Mouse (Mus musculus) large intestine, adult 2 months (tissue): ENCODE results near the gene Gm9913. TPM values are rescaled to one million over a fixed set of nuclear protein-coding genes. Genes with fewer than 3 reads are reported as not detected.

Source experiments
- DNase-seq: peaks from one replicate; pipeline ENCODE4 v3.0.0-alpha.2; 2012; ENCODE audit warnings: low read depth, low spot score
- WGBS: fragments of 180-500 bp; shearing (Covaris S2); methylation state at CpG from one replicate; pipeline ENCODE4 v1.1.7; 2018; 5-methylcytosine and 5-hydroxymethylcytosine counted together
- polyA plus RNA-seq: library from polyadenylated mRNA; depleted of rRNA; stranded (reverse); fragments of >200 nt; gene quantifications from 2 replicates; pipeline ENCODE4 v1.2.3, GENCODE M21; 2012; rRNA removed

Gm9913 gene
- polyA plus RNA-seq, 1 experiment, result 0.09 TPM

DNA sequence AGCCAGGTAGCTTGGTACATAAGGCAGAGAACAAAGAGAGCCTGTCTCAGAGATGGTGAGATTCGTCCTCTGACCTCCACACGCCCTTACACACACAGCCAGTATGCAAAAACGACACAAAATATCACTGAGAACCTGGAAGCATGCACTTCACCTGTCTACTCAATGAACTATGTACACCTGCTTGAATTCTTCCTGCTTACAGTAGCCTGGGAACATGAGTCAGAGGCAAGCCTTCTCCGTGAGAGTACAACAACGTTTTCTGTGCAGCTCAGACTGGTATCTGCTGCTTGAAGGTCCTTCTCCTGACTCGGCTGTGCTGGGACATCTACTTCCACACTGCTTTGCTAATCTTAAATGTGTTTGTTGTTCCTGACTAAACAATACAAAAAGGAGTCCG is 36.6 kb downstream of the Gm9913 start:
- no peak for DNase-seq
- 48% methylated on average over 7 of the region's 7 CpGs for WGBS

- DNase-seq, result no peak
- 53% methylated on average over 1 of the region's 1 CpGs for WGBS
Observed at GRCm38 (mm10) chr2:125543646-125544045, 38.8 kb downstream of the Gm9913 start.

DNA sequence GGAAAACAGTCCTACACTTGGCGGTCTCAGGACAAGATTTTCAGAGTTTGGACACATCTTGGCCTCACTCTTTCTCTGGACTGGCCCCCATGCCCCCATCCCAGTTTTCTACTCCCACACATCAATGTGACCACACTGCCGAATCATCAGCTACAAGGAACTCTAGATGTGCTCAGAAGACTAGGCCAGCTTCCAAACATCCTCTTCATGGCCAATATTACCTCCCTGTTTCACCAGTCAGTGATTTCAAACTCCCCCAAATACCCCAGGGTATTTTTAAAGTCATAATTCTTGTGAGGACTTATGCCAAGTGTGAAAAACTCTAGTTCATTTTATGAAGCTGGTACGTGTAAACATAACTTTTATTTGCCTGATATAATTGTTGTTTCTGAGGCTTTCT is 40.1 kb downstream of the Gm9913 start:
- 74% methylated on average over 3 of the region's 3 CpGs for WGBS
- DNase-seq, result no peak

DNA sequence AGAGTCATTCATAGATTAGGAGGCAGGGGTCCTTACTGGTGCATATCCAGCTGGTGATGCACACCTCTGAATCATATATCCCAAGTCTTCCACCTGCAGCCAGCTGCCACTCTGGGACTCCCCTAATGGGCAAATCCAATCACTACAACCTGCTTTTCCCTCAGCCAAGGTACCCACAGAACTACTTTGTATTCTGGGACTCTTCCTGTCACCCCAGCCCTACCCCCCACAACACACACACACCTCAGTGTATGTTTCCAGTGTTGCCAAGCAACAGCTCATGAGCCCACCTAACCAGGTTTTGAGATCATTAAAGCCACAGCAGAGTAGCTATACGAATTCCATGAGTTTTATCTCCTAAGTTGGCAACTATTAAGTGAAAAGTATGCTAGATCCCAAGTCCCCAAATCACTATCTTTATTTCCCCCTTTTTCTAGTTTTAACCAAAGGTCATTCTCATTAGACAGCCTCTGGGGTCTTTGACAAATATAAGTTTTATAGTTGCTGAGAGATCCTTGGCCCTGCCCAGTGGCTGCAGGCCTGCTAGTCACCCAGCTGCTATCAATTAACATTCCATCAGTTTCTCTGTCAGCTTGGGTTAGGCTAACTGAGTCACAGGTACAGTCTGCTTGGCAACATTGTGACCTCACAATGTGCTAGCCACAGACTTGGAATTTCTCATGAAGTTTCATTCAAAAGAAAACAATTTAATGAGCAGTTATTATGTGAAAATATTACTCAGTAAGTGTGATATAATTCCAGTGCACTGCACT is 44.1 kb downstream of the Gm9913 start:
- WGBS, result 62% methylated on average over 1 of the region's 1 CpGs
- no peak for DNase-seq

- 77% methylated on average over 6 of the region's 6 CpGs for WGBS
- no peak for DNase-seq
Observed at GRCm38 (mm10) chr2:125555830-125556229, 50.9 kb downstream of the Gm9913 start.

Other genes with a start within 250 kb of the Gm9913 start
- gene Fbn1, start 2.9 kb downstream of the Gm9913 start, polyA plus RNA-seq, result 4.2 and 9.3 TPM in 2 replicates
- gene Cep152, start 120.0 kb downstream of the Gm9913 start, polyA plus RNA-seq, result 1.3 and 2.2 TPM in 2 replicates
- 5.4 and 5.6 TPM in 2 replicates for gene Eid1, start 168.0 kb downstream of the Gm9913 start, polyA plus RNA-seq
- gene Shc4, start 219.1 kb downstream of the Gm9913 start, polyA plus RNA-seq, result 0.16 and 0.22 TPM in 2 replicates